14 mouse cellular contexts compared by ENCODE assay signal in the genomic region with DNA sequence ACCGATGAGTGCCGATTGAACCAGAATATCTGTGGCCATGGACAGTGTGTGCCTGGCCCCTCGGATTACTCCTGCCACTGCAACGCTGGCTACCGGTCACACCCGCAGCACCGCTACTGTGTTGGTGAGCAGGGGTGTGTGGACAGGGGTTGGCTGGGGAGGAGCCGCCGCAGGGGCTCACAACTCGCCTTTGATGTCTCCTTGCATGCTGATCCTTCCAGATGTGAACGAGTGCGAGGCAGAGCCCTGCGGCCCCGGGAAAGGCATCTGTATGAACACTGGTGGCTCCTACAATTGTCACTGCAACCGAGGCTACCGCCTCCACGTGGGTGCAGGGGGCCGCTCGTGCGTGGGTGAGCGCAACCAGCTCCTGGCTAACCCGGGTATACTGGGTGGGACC. TPM values are rescaled to one million over a fixed set of nuclear protein-coding genes. Genes with fewer than 3 reads are reported as not detected.
DNase-seq lines count a peak whose midpoint lies in the region; ATAC-seq lines count a peak whose summit lies in the region.
"Had no signal": no experiment of that assay in that cellular context is flagged by ENCODE, and none has a peak within 500 bp of the region (broad histone marks: within the 10 kb centered on the region; RNA-seq: fewer than 3 reads in every experiment).

No protein-coding gene starts in this region.

- H3K36me3 ChIP-seq in kidney, embryonic 14.5 days (ENCODE audit: control insufficient read depth, insufficient read depth, low read length): no peaks in the 10 kb centered on the region; the same call in 1 of the 2 replicates
- H3K36me3 ChIP-seq in embryonic facial prominence, embryonic 11.5 days (replicated peaks; ENCODE audit: control insufficient read depth, insufficient read depth, low read depth, low read length): no peaks in the 10 kb centered on the region
- H3K36me3 ChIP-seq in midbrain, embryonic 16.5 days (ENCODE audit: control insufficient read depth, insufficient read depth, low read length): no peaks in the 10 kb centered on the region
- H3K36me3 ChIP-seq in intestine, embryonic 16.5 days (ENCODE audit: control insufficient read depth, insufficient read depth, low read length): no peaks in the 10 kb centered on the region
- H3K36me3 ChIP-seq: liver, embryonic 15.5 days had no signal

- peaks cover 34% of the 10 kb centered on the region for H3K27me3 ChIP-seq in kidney, embryonic 14.5 days (ENCODE audit: control insufficient read depth, insufficient read depth, low read length)
- H3K27me3 ChIP-seq in embryonic facial prominence, embryonic 11.5 days (ENCODE audit: control insufficient read depth, insufficient read depth, low read length): peaks cover 35% of the 10 kb centered on the region
- peaks cover 43% of the 10 kb centered on the region for H3K27me3 ChIP-seq in midbrain, embryonic 16.5 days (ENCODE audit: control insufficient read depth, insufficient read depth, low read depth, low read length)
- peaks cover 19% of the 10 kb centered on the region; the same call in 1 of the 2 replicates for H3K27me3 ChIP-seq in intestine, embryonic 16.5 days (replicated peaks; ENCODE audit: control insufficient read depth, insufficient read depth, low read length)

- no peak for ATAC-seq in kidney, embryonic 14.5 days (ENCODE audit: low FRiP score, low TSS enrichment)
- no peak for ATAC-seq in embryonic facial prominence, embryonic 11.5 days (replicated peaks; ENCODE audit: insufficient number of reproducible peaks, low FRiP score, low TSS enrichment, low read depth)
- ATAC-seq in midbrain, embryonic 16.5 days: no peak
- ATAC-seq in intestine, embryonic 16.5 days: no peak

- H3K9me3 ChIP-seq in kidney, embryonic 14.5 days (ENCODE audit: control insufficient read depth, low read length): no peaks in the 10 kb centered on the region
- no peaks in the 10 kb centered on the region for H3K9me3 ChIP-seq in embryonic facial prominence, embryonic 11.5 days (replicated peaks; ENCODE audit: control insufficient read depth, low read length)
- no peaks in the 10 kb centered on the region for H3K9me3 ChIP-seq in midbrain, embryonic 16.5 days (replicated peaks; ENCODE audit: control insufficient read depth, low read length, poor library complexity, severe bottlenecking)
- H3K9me3 ChIP-seq in intestine, embryonic 16.5 days (ENCODE audit: control insufficient read depth, low read length): no peaks in the 10 kb centered on the region
- H3K9me3 ChIP-seq: liver, embryonic 15.5 days had no signal

- no peak overlapping the region for H3K4me3 ChIP-seq in kidney, embryonic 14.5 days (ENCODE audit: low read length)
- H3K4me3 ChIP-seq in embryonic facial prominence, embryonic 11.5 days (ENCODE audit: low read depth, low read length): no peak overlapping the region
- H3K4me3 ChIP-seq in midbrain, embryonic 16.5 days (ENCODE audit: low read depth, low read length): no peak overlapping the region
- no peak overlapping the region for H3K4me3 ChIP-seq in intestine, embryonic 16.5 days (ENCODE audit: low read length)
- H3K4me3 ChIP-seq: liver, embryonic 15.5 days had no signal

- peak; percentile 24 for DNase-seq in cerebellum, adult 9-11 months
- DNase-seq in cerebellum, adult 11-12 months: no peak
- DNase-seq in kidney, adult 18-20 months: no peak
- DNase-seq in embryonic facial prominence, embryonic 11.5 days (ENCODE audit: low spot score): peak; percentile 41
- no peak for DNase-seq in right cerebral cortex, postnatal 14 days
- DNase-seq: adrenal gland, adult 8-10 months; cerebellum, adult 8-10 months; forebrain, postnatal 0 days had no signal

- no peak overlapping the region for H3K27ac ChIP-seq in kidney, embryonic 14.5 days (ENCODE audit: low read depth, low read length)
- no peak overlapping the region for H3K27ac ChIP-seq in embryonic facial prominence, embryonic 11.5 days (replicated peaks; ENCODE audit: low read depth, low read length)
- no peak overlapping the region for H3K27ac ChIP-seq in midbrain, embryonic 16.5 days (ENCODE audit: low read length)
- no peak overlapping the region for H3K27ac ChIP-seq in intestine, embryonic 16.5 days (ENCODE audit: low read length)
- H3K27ac ChIP-seq: hindbrain, embryonic 14.5 days; liver, embryonic 15.5 days had no signal

- peaks cover 11% of the 10 kb centered on the region for H3K4me1 ChIP-seq in kidney, embryonic 14.5 days (ENCODE audit: control insufficient read depth, insufficient read depth, low read length)
- peaks cover 13% of the 10 kb centered on the region for H3K4me1 ChIP-seq in embryonic facial prominence, embryonic 11.5 days (ENCODE audit: control insufficient read depth, insufficient read depth, low read length)
- peaks cover 6% of the 10 kb centered on the region for H3K4me1 ChIP-seq in midbrain, embryonic 16.5 days (ENCODE audit: control insufficient read depth, insufficient read depth, low read length)
- H3K4me1 ChIP-seq in intestine, embryonic 16.5 days (ENCODE audit: control insufficient read depth, insufficient read depth, low read length): peaks cover 6% of the 10 kb centered on the region

- WGBS in kidney, embryonic 14.5 days: 6% methylated on average over 22 of the region's 22 CpGs
- WGBS in embryonic facial prominence, embryonic 11.5 days: 6% methylated on average over 22 of the region's 22 CpGs
- whole genome bisulfite sequencing in midbrain, embryonic 16.5 days: 8% methylated on average over 22 of the region's 22 CpGs
- 30% methylated on average over 22 of the region's 22 CpGs for WGBS in intestine, embryonic 16.5 days

- no peak overlapping the region for H3K4me2 ChIP-seq in kidney, embryonic 14.5 days (replicated peaks; ENCODE audit: low read depth, low read length)
- peak overlapping the region; percentile 13; the same call in 1 of the 2 replicates for H3K4me2 ChIP-seq in embryonic facial prominence, embryonic 11.5 days (ENCODE audit: low read depth, low read length)
- no peak overlapping the region for H3K4me2 ChIP-seq in midbrain, embryonic 16.5 days (ENCODE audit: low read length)
- no peak overlapping the region for H3K4me2 ChIP-seq in intestine, embryonic 16.5 days (ENCODE audit: low read depth, low read length)
- H3K4me2 ChIP-seq: hindbrain, embryonic 14.5 days had no signal

- peak overlapping the region; percentile 31; the same call in 1 of the 2 replicates for H3K9ac ChIP-seq in kidney, embryonic 14.5 days (ENCODE audit: low read depth, low read length)
- H3K9ac ChIP-seq in embryonic facial prominence, embryonic 11.5 days (replicated peaks; ENCODE audit: low read length): no peak overlapping the region
- peak overlapping the region; percentile 50; the same call in 1 of the 2 replicates for H3K9ac ChIP-seq in midbrain, embryonic 16.5 days (ENCODE audit: low read depth, low read length)
- no peak overlapping the region for H3K9ac ChIP-seq in intestine, embryonic 16.5 days (ENCODE audit: low read depth, low read length)
- H3K9ac ChIP-seq: forebrain, postnatal 0 days; hindbrain, embryonic 14.5 days; liver, embryonic 15.5 days had no signal

RNA-seq across cellular contexts. Expression of a gene that starts 10.2 kb away (rescaled TPM):
- polyA plus RNA-seq in kidney, embryonic 14.5 days (2014; fragmentation: Nextera tagmentation; extraction: Ambion mirVana): 14.9 and 27.1 TPM in 2 replicates
- 5.9 and 9.5 TPM in 2 replicates for polyA plus RNA-seq in embryonic facial prominence, embryonic 11.5 days (2014; fragmentation: Nextera tagmentation; extraction: Ambion mirVana)
- 9.3 and 9.6 TPM in 2 replicates for polyA plus RNA-seq in midbrain, embryonic 16.5 days (2015; fragmentation: Nextera tagmentation; extraction: Ambion mirVana)
- polyA plus RNA-seq in intestine, embryonic 16.5 days (2015; fragmentation: Nextera tagmentation; extraction: Ambion mirVana): 14.0 and 20.8 TPM in 2 replicates

RNA-seq across cellular contexts. Expression of a gene that starts 20.3 kb away (rescaled TPM):
- 54.7 and 73.5 TPM in 2 replicates for polyA plus RNA-seq in kidney, embryonic 14.5 days (2014; fragmentation: Nextera tagmentation; extraction: Ambion mirVana)
- 53.9 and 55.0 TPM in 2 replicates for polyA plus RNA-seq in embryonic facial prominence, embryonic 11.5 days (2014; fragmentation: Nextera tagmentation; extraction: Ambion mirVana)
- 86.3 and 86.6 TPM in 2 replicates for polyA plus RNA-seq in midbrain, embryonic 16.5 days (2015; fragmentation: Nextera tagmentation; extraction: Ambion mirVana)
- polyA plus RNA-seq in intestine, embryonic 16.5 days (2015; fragmentation: Nextera tagmentation; extraction: Ambion mirVana): 58.9 and 64.3 TPM in 2 replicates

RNA-seq across cellular contexts. Expression of a gene that starts 21.5 kb away (rescaled TPM):
- polyA plus RNA-seq in kidney, embryonic 14.5 days (2014; fragmentation: Nextera tagmentation; extraction: Ambion mirVana): 92.8 and 114 TPM in 2 replicates
- polyA plus RNA-seq in embryonic facial prominence, embryonic 11.5 days (2014; fragmentation: Nextera tagmentation; extraction: Ambion mirVana): 137 and 151 TPM in 2 replicates
- 116 and 131 TPM in 2 replicates for polyA plus RNA-seq in midbrain, embryonic 16.5 days (2015; fragmentation: Nextera tagmentation; extraction: Ambion mirVana)
- 56.6 and 57.8 TPM in 2 replicates for polyA plus RNA-seq in intestine, embryonic 16.5 days (2015; fragmentation: Nextera tagmentation; extraction: Ambion mirVana)

RNA-seq across cellular contexts. Expression of a gene that starts 24.8 kb away (rescaled TPM):
- 8.8 and 11.5 TPM in 2 replicates for polyA plus RNA-seq in kidney, embryonic 14.5 days (2014; fragmentation: Nextera tagmentation; extraction: Ambion mirVana)
- polyA plus RNA-seq in embryonic facial prominence, embryonic 11.5 days (2014; fragmentation: Nextera tagmentation; extraction: Ambion mirVana): 4.5 and 5.5 TPM in 2 replicates
- 31.3 and 38.6 TPM in 2 replicates for polyA plus RNA-seq in midbrain, embryonic 16.5 days (2015; fragmentation: Nextera tagmentation; extraction: Ambion mirVana)
- 48.6 and 49.7 TPM in 2 replicates for polyA plus RNA-seq in intestine, embryonic 16.5 days (2015; fragmentation: Nextera tagmentation; extraction: Ambion mirVana)

RNA-seq across cellular contexts. Expression of a gene that starts 46.8 kb away (rescaled TPM):
- 0.39 and 0.42 TPM in 2 replicates for polyA plus RNA-seq in kidney, embryonic 14.5 days (2014; fragmentation: Nextera tagmentation; extraction: Ambion mirVana)
- not detected in 2 replicates for polyA plus RNA-seq in embryonic facial prominence, embryonic 11.5 days (2014; fragmentation: Nextera tagmentation; extraction: Ambion mirVana)
- 0.15 TPM in 1 of 2 replicates, not detected in the other for polyA plus RNA-seq in midbrain, embryonic 16.5 days (2015; fragmentation: Nextera tagmentation; extraction: Ambion mirVana)
- polyA plus RNA-seq in intestine, embryonic 16.5 days (2015; fragmentation: Nextera tagmentation; extraction: Ambion mirVana): 0.13 and 0.34 TPM in 2 replicates
- polyA plus RNA-seq: heart, embryonic 11.5 days had no signal

Comparison
In these comparisons a context has a peak if more than half of its experiments do, and no peak if none do; other contexts are left out.
1. DNase-seq: peak in cerebellum, adult 9-11 months (single experiment) and embryonic facial prominence, embryonic 11.5 days (single experiment); none in cerebellum, adult 11-12 months (single experiment), kidney, adult 18-20 months (single experiment) and right cerebral cortex, postnatal 14 days (single experiment).
2. H3K9ac ChIP-seq: peak in kidney, embryonic 14.5 days (single experiment) and midbrain, embryonic 16.5 days (single experiment); none in embryonic facial prominence, embryonic 11.5 days (single experiment) and intestine, embryonic 16.5 days (single experiment).